Mouse (Mus musculus): ENCODE results near the gene Arfip1.
"Not testable (repeated sequence)": the region's sequence is repeated elsewhere in the genome, so short reads cannot be mapped to it uniquely, and the experiment has no call there.

The Arfip1 gene

DNA sequence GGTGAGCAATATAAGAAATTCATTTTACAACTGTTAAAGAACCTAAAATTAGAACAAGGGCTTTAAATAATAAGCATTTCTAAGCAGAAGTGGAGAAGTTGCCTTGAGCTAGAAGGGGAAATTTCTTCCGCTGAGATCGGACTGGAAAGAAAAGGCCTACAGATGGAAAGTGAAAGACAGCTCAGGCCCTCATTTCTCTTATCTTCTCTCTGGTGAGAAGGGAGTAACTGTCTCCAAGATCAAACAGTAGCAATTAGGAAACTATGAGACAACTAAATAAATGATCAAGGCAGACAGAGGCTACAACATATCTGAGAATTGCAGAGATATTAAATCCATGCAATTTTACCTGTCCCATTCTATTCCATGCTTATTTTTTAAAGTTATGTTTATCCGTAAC lies 11.9 kb downstream of the Arfip1 start:
- no peak for DNase-seq

DNA sequence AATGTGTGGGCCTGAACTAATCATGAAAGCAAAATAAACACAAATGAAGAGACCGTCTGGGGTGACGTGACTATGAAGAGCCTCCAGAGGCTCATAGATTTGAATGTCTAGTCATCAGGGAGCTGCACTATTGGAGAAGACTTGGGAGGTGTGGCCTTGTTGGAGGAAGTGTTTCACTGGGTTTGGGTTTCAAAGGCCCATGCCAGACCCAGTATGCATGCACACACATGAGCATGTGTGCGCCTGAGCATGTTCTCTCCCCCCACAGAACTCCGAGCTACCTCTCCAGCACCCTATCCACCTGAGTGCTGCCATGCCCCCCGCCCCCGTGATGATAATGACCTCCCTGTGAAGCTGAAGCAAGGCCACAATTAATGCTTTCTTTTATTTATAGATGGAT lies 12.8 kb downstream of the Arfip1 start:
- no peak for DNase-seq

DNA sequence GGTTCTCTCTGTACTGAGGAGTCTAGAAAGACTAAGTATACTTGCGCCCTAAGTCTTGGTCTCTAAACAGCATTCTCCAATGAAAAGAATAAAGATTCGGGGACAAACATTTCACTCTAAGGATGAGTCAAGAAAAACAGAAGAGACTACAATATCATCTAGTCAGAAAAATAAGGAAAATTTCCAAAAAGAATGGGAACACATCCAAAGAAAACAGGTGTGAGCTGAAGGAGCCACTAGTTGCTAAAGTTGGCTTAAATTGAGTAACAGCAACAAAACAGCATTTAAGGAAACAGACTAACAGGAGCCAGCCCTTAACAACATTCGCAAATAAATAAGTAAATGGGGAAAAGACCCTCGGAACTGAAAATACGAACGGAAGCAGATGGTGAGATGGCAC lies 13.9 kb downstream of the Arfip1 start:
- DNase-seq: no peak

DNA sequence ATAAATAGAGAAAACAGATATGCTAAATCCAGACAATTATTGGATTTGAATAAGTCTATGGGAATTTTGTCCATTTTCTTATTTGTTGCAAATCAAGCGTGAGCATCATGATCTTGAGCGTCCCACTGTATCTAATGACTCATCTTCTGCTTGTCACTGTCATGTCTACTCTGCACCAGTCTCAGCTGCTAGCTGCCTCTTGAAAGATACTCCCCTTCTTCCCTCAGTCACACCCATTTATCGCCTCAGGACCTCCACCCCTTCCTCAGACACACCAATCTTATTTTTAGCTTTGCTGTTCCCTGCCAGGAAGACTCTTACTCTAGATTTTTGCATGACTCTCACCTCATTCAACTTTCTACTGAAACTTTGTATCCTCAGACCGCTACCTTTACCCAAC lies 19.0 kb downstream of the Arfip1 start:
- no peak for DNase-seq

DNA sequence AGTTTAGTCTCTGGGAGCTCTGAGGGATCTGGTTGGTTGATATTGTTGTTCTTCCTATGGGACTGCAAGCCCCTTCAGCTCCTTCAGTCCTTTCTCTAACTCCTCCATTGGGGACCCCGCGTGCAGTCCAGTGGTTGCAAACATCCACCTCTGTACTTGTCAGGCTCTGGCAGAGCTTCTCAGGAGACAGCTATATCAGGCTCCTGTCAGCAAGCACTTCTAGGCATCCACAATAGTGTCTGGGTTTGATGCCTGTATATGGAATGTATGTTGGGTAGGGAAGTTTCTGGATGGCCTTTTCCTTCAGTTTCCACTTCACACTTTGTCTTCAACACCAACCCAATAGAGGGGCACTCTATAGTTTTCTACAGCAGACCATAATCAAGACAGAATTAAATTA lies 19.5 kb downstream of the Arfip1 start:
- DNase-seq: not testable (repeated sequence)

DNA sequence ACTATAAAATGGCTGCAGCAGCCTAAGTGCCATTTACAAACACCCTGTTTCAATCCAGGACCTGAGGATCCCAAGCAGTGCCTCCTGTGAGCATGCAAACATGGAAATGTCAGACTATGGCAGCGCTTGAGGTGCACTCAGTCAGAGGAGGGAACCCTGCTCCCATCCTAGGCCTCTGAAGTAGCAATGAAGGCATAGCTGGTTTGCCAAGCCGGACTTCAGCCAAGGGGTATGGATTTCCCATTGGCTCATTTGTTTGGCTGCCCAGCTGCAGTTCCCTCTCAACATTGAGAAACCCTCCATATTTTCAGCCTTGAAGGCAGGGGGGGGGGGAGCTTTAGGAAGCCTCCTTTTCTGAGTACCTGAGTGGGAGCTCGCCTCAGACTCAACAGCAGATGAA lies 24.1 kb downstream of the Arfip1 start:
- no peak for DNase-seq

DNA sequence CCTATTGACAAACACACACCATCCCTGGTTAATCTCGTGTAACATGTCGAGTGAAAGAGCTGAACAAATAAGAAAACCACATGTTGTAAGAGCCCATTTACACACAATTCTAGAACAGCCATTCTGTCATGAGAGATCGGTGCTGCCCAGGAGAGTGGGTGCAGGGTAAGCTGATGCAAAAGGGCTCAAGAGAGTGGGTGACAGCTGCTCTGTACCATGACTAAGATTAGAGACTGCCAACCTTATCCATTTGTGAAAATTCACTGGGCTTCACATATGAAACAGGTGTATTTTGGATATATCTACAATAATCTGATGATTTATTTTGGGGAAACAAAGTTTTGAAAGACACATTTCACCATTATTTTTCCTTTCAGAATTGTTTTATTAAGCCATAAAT lies 26.6 kb downstream of the Arfip1 start:
- no peak for DNase-seq

DNA sequence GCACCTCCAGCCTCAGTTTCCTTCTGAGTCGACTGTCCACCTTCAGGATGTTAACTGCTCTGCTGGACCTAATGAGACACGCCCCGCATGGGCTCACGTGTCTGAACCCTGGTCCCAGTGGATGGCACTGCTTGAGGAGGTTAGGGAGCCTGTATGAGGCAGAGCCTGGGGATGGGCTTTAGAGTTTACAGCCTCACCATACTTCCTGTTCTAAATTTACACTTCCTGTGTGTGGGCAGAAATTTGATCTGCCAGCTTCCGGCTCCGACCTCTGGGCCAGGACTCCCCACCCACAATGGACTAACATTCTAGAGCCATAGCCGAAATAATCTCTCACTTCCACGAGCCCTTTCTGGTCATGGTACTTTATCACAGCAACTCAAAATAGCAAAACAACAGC lies 35.2 kb downstream of the Arfip1 start:
- DNase-seq: no peak

DNA sequence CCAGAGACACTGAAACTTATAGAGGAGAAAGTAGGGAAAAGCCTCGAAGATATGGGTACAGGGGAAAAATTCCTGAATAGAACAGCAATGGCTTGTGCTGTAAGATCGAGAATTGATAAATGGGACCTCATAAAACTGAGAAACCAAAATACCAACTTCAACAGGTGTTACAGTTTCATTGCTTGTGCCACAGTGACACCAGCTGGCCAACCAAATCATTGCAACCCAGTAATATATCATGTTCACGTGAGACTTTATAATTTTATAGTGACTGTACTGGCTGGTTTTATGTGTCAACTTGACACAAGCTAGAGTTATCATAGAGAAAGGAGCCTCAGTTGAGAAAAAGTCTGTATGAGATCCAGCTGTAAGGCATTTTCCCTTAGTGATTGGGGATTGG lies 40.0 kb downstream of the Arfip1 start:
- peak; percentile 38 to 56 for DNase-seq

DNA sequence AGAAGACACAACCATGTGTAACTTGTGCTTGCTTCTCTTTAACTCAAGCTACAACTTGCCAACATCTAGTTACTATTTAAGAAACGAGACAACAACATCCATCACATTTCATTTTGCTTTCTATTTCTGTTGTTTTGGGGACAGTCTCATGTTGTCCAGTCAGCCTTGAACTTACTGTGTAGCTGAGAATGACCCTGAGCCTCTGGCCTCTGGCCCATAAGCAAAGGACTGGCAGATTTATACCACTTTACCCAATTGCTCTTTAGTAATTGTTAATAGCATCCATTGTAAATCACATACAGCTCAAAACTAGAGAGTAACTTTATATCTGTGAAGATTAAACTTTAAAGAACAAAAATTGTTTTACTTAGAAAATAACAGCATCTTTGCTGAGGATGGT lies 40.5 kb downstream of the Arfip1 start:
- no peak for DNase-seq

DNA sequence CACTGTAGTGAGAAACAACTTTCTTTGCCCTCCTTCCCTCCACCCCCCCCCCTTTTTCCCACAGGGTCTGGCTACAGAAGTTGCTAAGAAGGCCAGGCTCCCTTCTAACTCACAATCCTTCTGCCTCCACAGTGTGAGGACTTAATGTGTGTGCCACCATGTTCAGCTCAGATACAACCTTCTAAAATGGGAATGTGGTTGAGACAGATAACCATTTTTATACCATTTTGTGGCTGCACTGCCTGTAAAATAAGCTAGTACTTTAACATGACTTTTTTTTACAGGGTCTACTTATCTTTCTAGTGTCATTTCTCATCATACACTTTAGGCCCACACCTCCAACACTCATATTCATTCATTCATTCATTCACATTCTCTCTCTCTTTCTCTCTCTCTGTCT lies 41.8 kb downstream of the Arfip1 start:
- DNase-seq: no peak

DNA sequence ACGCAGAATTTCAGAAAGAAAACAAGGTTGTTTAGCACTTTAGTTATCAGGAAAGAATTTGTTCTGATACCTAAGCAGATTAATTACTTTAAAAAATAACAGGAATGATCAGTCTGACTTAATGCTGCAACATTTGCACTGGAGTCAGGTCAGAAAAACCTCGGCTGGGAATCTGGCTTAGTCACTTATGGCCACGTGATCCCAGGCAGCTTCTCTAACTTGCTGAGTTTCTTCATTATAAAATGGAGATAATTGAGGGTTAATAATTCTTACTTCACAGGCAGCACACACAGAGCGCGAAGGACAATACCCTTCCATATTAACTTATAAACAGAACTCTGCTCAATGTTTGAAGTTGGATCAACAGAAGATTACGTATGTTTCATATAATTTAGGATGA lies 45.4 kb downstream of the Arfip1 start:
- DNase-seq: no peak

DNA sequence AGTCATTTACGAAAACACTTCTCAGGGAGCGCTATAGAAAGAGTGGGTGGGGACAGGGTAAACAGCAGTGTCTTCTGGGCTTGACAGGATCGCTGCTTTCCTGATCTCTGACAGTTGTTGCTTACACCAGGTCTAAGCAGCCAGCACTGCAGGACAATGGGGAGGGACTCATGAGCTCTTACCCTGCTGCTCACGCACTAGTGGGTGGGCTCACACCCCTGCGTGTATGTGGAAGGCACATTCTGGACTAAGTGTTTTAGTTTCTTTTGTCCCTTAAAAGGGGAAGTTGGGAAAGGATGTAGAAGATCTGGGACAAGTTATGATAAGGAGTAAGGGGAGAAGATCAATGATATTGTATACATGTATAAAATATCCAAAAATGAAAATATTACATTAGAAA lies 49.2 kb downstream of the Arfip1 start:
- no peak for DNase-seq

DNA sequence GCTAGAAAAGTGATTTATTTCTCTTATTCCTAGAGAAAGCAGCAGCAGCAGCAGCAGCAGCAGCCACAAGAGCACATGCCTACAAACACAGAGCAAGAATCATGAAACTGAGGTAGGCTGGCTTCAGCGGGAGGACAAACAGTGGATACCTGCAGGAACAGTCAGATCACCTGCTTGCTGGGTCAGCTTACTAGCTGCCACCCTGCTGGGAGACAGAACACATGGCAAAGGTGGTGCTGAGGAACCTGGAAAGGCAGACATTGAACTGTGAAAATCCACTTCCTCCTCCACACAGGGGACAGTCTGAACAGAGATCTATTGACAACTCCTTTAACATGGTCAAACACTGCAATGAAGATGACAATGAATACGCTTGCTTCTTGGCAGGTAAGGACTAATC lies 53.4 kb downstream of the Arfip1 start:
- no peak for DNase-seq

DNA sequence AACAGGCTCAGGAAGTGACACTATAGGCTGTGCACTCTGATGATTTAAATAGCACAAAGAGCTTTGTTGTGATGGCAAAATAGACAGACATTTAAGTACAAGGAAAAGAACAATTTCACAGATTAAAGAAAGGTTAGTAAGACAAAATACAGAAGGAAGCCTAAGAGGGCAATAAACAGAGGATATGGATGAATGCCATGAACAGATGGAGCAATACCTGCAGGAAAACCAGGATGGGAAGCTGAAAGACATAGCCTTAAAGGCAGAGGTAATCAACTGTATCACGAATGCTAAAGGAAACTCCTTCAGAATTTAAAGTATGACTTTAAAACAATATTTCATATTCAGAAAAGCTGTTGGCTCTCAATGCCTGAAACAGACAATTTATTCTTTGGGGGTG lies 57.5 kb downstream of the Arfip1 start:
- DNase-seq: no peak

DNA sequence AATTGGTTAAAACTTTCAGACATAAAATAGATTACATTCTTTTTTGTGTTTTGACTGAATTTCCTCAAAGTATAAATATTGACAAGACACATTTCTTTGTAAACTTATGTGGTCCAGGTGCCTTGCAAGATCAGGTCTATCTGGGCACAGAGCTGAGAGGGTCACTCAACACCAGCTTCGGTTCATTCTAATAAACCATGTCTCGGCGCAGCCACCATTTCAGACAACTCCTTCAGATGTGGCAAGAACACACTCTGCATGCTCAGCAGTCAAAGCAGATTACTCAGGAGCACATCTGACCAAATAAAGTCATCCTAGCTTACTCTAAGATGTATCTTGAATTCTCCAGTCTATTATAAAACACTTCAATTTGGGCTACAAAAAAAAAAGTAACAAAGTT lies 66.3 kb downstream of the Arfip1 start:
- no peak for DNase-seq

DNA sequence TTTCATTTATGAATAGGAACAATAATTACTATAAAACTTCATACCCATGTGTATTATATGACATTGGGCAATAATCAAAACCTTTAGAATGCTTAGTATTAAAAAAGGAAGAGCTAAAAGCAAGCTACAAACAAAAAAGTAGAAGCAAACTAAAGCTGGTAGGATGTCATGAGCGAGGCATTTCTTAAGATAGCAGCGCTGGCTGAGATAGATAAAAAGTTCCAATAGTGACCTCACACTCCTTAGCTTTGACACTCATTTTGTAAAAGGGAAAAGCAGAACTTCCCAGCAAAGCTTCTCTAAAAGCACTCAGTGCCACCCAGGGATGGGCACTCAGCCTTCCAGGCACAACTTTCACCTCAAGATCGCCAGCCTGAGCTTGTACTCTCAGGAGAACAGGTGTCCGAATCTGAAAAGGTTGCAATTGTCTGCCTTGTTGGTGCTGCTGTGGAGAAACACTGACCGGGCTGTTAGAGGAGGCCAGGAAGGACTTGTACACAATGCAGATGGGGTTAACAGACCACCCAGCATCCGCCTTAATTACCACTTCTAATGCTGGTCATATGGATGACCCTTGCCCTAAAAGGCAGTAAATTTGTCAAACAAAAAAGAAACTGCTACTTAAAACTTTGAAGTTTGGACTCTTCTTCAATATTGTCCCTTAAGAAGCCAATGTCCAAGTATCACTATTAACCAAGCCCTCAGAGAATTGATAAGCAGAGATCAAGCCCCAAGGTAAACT lies 69.5 kb downstream of the Arfip1 start:
- DNase-seq: no peak

DNA sequence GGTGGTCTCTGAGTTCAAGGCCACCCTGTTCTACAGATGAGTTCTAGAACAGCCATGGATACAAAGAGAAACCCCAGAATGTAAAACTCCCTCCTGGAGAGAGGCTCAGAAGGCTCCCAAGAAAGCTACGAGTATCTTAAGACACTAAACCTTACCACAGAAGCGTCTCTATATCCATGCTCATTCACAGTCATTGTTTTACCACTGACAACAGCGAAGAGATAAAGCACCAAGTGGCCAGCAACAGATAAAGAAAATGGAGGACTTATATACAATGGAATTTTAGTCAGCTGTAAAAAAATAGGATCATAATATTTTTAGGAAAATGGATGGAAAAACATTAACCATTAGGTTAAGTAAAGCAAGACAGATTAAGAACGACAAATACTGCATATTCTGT lies 77.2 kb downstream of the Arfip1 start:
- no peak for DNase-seq

DNA sequence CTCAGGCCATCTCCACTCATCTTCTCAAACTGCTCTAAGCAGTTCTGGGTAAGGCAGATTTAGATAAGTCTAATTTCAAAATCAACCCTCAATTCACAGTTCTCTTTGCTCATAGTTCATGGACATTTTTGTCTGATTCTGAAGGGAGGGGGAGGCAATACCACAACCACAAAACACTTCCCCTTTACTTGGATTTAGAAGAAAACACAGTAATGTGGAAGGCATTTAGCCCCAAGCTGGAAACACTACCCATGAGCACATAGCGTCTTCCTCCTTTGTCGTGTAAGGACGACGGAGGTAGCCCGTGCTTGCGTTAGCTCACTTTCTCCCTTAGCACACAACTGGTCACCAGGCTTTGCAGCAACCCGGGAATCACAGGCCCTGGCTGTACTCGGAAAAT lies 78.1 kb downstream of the Arfip1 start:
- DNase-seq: no peak

DNA sequence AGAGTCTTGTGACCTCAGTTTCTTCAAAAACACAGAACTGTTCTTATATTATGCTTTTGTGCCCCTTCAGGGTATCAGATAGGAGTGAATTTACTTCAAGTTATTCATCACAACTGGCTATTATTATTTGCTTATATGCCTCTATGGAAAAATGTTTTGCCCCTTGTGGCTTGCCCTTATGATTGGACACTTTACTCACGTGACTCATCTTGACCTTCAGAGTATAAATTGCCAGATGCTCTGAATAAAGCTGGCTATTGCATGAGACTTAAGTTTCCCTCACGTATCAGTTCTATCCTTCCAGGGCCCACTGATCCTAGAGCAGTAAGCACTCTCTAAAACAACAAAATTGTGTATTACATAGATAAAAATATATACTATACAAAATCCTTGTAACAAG lies 80.3 kb downstream of the Arfip1 start:
- DNase-seq: no peak

DNA sequence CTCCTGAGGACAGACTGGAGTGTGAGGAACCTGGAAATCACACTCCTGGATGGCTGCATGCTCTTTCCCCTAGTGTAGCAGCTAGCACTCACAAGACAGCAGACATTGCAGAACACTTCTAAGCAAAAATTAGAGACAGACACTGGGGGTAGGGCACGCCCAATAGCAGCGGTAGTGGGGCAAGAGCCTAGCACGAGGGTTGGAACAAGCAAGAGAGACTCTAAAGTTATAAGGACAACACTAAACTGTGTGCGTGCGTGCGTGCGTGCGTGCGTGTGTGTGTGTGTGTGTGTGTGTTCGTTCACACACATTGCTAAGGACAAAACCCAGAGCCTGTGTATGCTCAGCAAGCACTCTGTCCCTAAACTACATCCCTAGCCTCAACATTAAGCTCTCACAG lies 81.9 kb downstream of the Arfip1 start:
- peak in 1 of 2 experiments; percentile 25 for DNase-seq

DNA sequence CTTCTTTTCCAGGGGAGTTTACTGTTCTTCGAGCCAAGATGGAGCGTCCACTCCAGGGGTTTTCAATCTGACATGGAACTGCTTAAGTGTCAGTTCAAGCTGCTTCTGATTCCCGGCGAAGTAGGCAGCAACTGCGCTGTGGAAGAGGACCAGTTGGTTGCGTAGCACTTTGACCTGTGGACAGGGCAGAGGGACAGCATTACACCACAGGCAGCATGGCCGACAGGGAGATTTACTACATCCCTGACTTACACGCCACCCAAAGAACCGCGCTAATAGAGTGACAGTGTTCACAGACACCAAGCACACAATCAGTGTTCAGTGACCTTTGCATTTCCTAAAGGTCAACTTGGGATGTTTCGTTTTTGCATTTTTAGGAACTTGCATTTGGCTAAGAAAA lies 84.7 kb downstream of the Arfip1 start:
- no peak for DNase-seq

DNA sequence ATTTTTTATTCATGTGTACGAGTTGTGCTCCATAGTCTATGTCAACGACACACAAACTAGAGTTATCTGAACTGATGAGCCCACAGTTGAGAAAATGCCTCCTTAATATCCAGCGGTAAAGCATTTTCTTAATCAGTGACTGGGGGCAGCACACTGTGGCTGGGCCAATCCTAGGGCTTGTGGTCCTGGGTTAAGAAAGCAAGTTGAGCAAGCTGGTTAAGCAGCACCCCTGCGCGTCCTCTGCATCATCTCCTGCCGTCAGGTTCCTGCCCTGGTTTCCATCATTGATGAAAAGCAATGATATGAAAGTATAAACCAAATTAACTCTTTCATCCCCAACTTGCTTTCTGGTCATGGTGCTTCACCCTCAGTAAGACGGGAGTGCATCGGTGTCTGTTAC lies 89.8 kb downstream of the Arfip1 start:
- DNase-seq: no peak

DNA sequence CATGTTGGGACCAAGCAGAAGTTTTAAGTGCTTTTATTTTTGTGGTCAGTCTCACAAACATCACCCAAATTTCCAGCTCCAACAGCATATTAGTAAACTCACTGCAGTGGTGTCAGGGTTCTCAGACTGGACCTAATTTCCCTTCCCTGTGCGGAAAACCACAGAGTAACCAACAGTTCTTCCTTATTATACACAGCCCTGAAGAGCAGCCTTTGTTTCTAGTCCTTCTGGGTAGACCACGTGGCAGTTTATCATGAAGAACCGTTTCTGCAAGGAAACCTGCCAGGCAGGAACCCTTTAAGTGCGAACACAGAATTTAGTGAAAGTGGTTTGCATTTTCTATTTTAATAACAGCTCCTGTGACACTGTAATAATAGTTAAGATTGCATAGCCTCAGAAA lies 90.3 kb downstream of the Arfip1 start:
- DNase-seq: peak in 1 of 2 experiments; percentile 54

DNA sequence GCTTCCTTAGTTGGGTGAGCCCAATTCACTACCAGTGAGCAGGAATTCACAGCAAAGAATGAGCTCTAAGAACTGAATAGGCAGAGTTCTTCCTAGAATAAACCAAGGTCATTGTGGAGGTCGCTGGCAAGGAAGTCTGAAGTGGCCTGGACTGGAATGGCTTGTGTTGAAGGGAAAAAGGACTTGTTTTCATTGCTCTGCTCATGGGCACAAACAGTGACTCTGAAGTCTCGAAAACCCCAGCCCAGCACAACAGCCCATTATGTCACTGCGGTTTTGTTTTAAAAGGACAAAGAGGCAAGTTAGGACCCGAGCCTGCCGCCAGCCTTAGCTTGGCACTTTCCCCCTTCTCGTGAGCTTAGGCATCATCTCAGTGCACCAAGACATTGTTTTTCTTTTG lies 93.7 kb downstream of the Arfip1 start:
- DNase-seq: peak in 1 of 2 experiments; percentile 46

DNA sequence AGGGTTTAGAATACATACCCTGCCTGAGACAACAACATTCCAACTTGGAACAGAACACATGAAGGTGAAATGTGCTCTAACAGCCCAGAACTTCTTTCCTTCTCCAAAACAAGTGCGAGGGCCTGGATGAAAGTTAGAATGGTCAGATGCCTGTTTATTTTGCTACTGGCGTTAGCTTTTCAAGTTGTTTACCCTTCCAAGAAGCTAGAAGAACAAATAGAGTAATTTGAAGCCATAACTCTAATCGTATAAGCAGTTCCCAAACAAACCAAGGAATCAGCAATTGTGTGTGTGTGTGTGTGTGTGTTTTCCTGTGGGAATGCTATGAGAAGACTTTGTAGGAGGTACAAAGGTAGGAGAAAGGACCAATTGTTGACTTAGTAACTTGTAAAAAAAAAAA lies 97.5 kb downstream of the Arfip1 start:
- peak in 1 of 2 experiments; percentile 46 for DNase-seq

Measured in lung, adult 18-20 months (tissue).